Mouse (Mus musculus) kidney, postnatal 0 days (tissue): Measurements from ENCODE around the gene Lekr1. TPM values are rescaled to one million over a fixed set of nuclear protein-coding genes. Genes with fewer than 3 reads are reported as not detected.

Experiments used
- ATAC-seq: fragments of 200-750 bp; cut with Nextera tagmentation; replicated peaks from 2 replicates; pipeline ENCODE4 v1.8.0; 2017; ENCODE audit warnings: low read depth, moderate number of reproducible peaks, moderate TSS enrichment, moderate library complexity; ENCODE audit not compliant: low FRiP score
- DNase-seq: peaks from one replicate; pipeline ENCODE4 v3.0.0-alpha.2; 2016; ENCODE audit warnings: low spot score
- H3K27ac ChIP-seq: fragments of 300-500 bp; sonication (generic); 2 replicates; pipeline ENCODE4 v1.5.1; 2014; ENCODE audit warnings: mild to moderate bottlenecking
- H3K27me3 ChIP-seq: fragments of 300-500 bp; sonication (generic); 2 replicates; pipeline ENCODE4 v1.6.1; 2014; ENCODE audit warnings: low read length, mixed read lengths; ENCODE audit not compliant: insufficient read depth
- H3K36me3 ChIP-seq: fragments of 300-500 bp; sonication (generic); 2 replicates; pipeline ENCODE4 v1.6.1; 2014; ENCODE audit warnings: low read length, mixed read lengths; ENCODE audit not compliant: insufficient read depth
- H3K4me1 ChIP-seq: fragments of 300-500 bp; sonication (generic); replicated peaks from 2 replicates; pipeline ENCODE4 v1.6.1; 2014; ENCODE audit warnings: antibody characterized with exemption, low read length, mixed read lengths; ENCODE audit not compliant: insufficient read depth
- H3K4me2 ChIP-seq: fragments of 300-500 bp; sonication (generic); 2 replicates; pipeline ENCODE4 v1.6.1; 2014; ENCODE audit warnings: mild to moderate bottlenecking, low read length, moderate library complexity, mixed read lengths
- H3K4me3 ChIP-seq: fragments of 300-500 bp; sonication (generic); replicated peaks from 2 replicates; pipeline ENCODE4 v1.5.1; 2014; ENCODE audit warnings: low read depth, low read length
- H3K9ac ChIP-seq: fragments of 300-500 bp; sonication (generic); 2 replicates; pipeline ENCODE4 v1.6.1; 2014; ENCODE audit warnings: low read depth, low read length
- H3K9me3 ChIP-seq: fragments of 300-500 bp; sonication (generic); replicated peaks from 2 replicates; pipeline ENCODE4 v1.6.1; 2016; ENCODE audit warnings: low read length, inconsistent platforms, mixed read lengths
- CTCF ChIP-seq: IDR thresholded peaks from 2 replicates; pipeline ENCODE4 v1.5.1; 2016; ENCODE audit warnings: antibody characterized with exemption, low read depth, mild to moderate bottlenecking, moderate library complexity
- WGBS: fragments of 180-500 bp; shearing (Covaris S2); extraction: QIAGEN DNeasy Blood & Tissue Kit; methylation state at CpG from one replicate; pipeline ENCODE4 v1.1.7; 2014; 5-methylcytosine and 5-hydroxymethylcytosine counted together
- polyA plus RNA-seq: library from polyadenylated mRNA; unstranded; fragments of >200 nt; fragmentation: Nextera tagmentation; extraction: Ambion mirVana; gene quantifications from 2 replicates; pipeline ENCODE4 v1.2.1, GENCODE M21; 2015

The Lekr1 gene
- polyA plus RNA-seq, 1 experiment from 2014 or later = 6.9 TPM

GRCm38 (mm10) chr3:65818597-65818996, 152.6 kb downstream of the Lekr1 start:
- ATAC-seq = no peak
- no peak for DNase-seq
- no peak for TF ChIP-seq CTCF
- Histone ChIP-seq H3K9ac (no peak overlapping the region), H3K27me3 (no peaks in the 10 kb centered on the region), H3K4me2 (no peak overlapping the region), H3K4me1 (no peaks in the 10 kb centered on the region), H3K36me3 (no peaks in the 10 kb centered on the region), H3K4me3 (no peak overlapping the region), H3K27ac (no peak overlapping the region), H3K9me3 (no peaks in the 10 kb centered on the region)
- WGBS = 63% methylated on average over 4 of the region's 4 CpGs

GRCm38 (mm10) chr3:65819841-65820240, 153.8 kb downstream of the Lekr1 start:
- H3K36me3 ChIP-seq = no peaks in the 10 kb centered on the region
- no peak overlapping the region for H3K4me3 ChIP-seq
- H3K4me1 ChIP-seq = no peaks in the 10 kb centered on the region
- DNase-seq (peak; percentile 46), ATAC-seq (no peak)
- no peaks in the 10 kb centered on the region for H3K9me3 ChIP-seq
- TF ChIP-seq CTCF = no peak
- H3K27me3 ChIP-seq = no peaks in the 10 kb centered on the region
- WGBS = 29% methylated on average over 6 of the region's 6 CpGs
- no peak overlapping the region for H3K27ac ChIP-seq
- no peak overlapping the region for H3K9ac ChIP-seq
- no peak overlapping the region for H3K4me2 ChIP-seq

DNA sequence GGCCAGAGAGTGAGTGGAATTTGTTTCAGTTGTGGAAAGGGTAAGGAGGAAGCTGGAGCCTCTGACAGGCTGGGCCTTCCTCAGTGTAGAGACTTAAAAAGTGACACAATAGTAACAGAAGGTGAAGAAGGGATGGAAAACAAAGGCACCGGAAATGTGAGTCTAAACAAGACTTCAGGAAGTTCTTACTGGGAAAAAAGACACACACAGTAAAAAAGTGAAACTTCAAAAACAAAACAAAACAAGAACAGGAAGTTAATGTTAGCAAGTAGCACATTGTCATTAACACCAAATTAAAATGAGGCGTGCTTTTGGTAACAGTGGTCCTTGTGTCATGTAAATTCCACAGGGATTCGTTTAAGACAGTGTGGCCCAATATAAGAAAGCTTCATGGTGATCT, 158.9 kb downstream of the Lekr1 start:
- Histone ChIP-seq H3K4me1 (no peaks in the 10 kb centered on the region), H3K4me2 (no peak overlapping the region), H3K36me3 (no peaks in the 10 kb centered on the region), H3K4me3 (no peak overlapping the region), H3K9me3 (no peaks in the 10 kb centered on the region), H3K27me3 (no peaks in the 10 kb centered on the region; the same call in 1 of the 2 replicates), H3K27ac (peak overlapping the region; percentile 56), H3K9ac (no peak overlapping the region)
- no peak for ATAC-seq
- no peak for TF ChIP-seq CTCF
- WGBS = 51% methylated on average over 3 of the region's 3 CpGs
- no peak for DNase-seq

- no peaks in the 10 kb centered on the region for H3K9me3 ChIP-seq
- DNase-seq = no peak
- H3K4me3 ChIP-seq = no peak overlapping the region
- no peak overlapping the region for H3K27ac ChIP-seq
- ATAC-seq = no peak
- WGBS = 67% methylated on average over 6 of the region's 6 CpGs
- no peaks in the 10 kb centered on the region for H3K36me3 ChIP-seq
- TF ChIP-seq CTCF = no peak
- H3K4me1 ChIP-seq = no peaks in the 10 kb centered on the region
- H3K4me2 ChIP-seq = no peak overlapping the region
- H3K9ac ChIP-seq = no peak overlapping the region
- no peaks in the 10 kb centered on the region; the same call in 1 of the 2 replicates for H3K27me3 ChIP-seq
Observed at GRCm38 (mm10) chr3:65826716-65827115, 160.7 kb downstream of the Lekr1 start.

- H3K4me1 ChIP-seq = no peaks in the 10 kb centered on the region
- no peak for ATAC-seq
- WGBS = 76% methylated on average over 5 of the region's 5 CpGs
Observed at GRCm38 (mm10) chr3:65827400-65827799, 161.4 kb downstream of the Lekr1 start.

GRCm38 (mm10) chr3:65828020-65828419, 162.0 kb downstream of the Lekr1 start:
- H3K27me3 ChIP-seq = no peaks in the 10 kb centered on the region; the same call in 1 of the 2 replicates
- no peak overlapping the region for H3K4me2 ChIP-seq
- 85% methylated on average over 3 of the region's 3 CpGs for WGBS
- no peaks in the 10 kb centered on the region for H3K9me3 ChIP-seq
- no peaks in the 10 kb centered on the region for H3K36me3 ChIP-seq
- no peaks in the 10 kb centered on the region for H3K4me1 ChIP-seq
- no peak overlapping the region for H3K4me3 ChIP-seq
- ATAC-seq (no peak), DNase-seq (no peak)
- H3K27ac ChIP-seq = no peak overlapping the region
- H3K9ac ChIP-seq = no peak overlapping the region
- no peak for TF ChIP-seq CTCF

More at GRCm38 (mm10) chr3:65827400-65827799, 161.4 kb downstream of the Lekr1 start:
- H3K4me2 ChIP-seq = no peak overlapping the region
- no peak for DNase-seq
- no peak for TF ChIP-seq CTCF
- H3K9ac ChIP-seq = no peak overlapping the region
- H3K9me3 ChIP-seq = no peaks in the 10 kb centered on the region
- no peak overlapping the region for H3K27ac ChIP-seq
- H3K27me3 ChIP-seq = no peaks in the 10 kb centered on the region; the same call in 1 of the 2 replicates
- no peaks in the 10 kb centered on the region for H3K36me3 ChIP-seq
- H3K4me3 ChIP-seq = no peak overlapping the region

DNA sequence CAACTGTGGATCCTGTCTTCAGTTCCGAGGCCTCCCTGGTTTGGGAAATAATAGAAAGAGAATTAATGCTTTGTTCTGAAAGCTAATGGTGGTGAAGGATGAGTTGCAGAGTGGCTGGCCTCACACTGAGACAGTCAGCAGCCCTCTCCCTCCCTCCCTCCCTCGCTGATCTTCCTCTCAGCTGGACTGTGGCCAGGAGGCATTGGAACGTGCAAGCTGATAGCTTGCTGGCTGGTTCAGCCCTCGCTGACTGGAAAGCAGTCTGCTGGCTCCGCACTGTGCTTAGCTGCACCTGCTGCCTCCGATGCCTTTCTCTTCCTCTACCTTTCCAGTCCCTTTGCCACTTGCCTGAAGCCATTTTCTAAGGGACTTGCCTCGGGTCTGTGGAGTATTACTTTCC, 163.2 kb downstream of the Lekr1 start:
- ATAC-seq (peak; percentile 76), DNase-seq (peak; percentile 51)
- Histone ChIP-seq H3K4me3 (no peak overlapping the region), H3K27ac (no peak overlapping the region), H3K36me3 (no peaks in the 10 kb centered on the region), H3K27me3 (no peaks in the 10 kb centered on the region; the same call in 1 of the 2 replicates), H3K9ac (no peak overlapping the region), H3K4me1 (no peaks in the 10 kb centered on the region), H3K9me3 (no peaks in the 10 kb centered on the region), H3K4me2 (no peak overlapping the region)
- WGBS = 24% methylated on average over 7 of the region's 7 CpGs
- no peak for TF ChIP-seq CTCF
